In the genomic region with DNA sequence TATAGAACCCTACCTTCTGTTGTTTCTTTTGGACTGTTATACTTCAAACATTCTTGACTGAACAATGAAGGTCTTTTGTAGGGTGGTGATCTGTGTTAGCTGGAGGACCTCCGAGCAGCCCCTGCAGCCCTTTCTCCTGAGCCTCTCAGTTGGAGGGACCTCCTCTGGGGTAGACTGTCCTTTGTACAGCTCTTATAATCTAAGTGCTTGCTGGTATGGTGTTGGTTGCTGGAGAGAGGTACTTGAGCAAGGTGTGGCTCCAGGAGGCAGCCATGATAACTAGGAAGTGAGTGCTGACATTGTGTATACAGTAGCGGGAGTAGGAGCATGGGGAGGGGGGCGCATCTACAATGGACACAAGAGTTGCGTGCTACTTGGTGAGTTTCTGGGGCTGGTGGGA, we compare ENCODE assay signal across 25 mouse cellular contexts.
"Had no signal": no experiment of that assay in that cellular context is flagged by ENCODE, and none has a peak within 500 bp of the region (broad histone marks: within the 10 kb centered on the region; RNA-seq: fewer than 3 reads in every experiment).

No protein-coding gene starts in this region.

- H3K27me3 ChIP-seq: heart, embryonic 13.5 days; heart, embryonic 15.5 days; hindbrain, embryonic 13.5 days; hindbrain, embryonic 15.5 days; kidney, embryonic 15.5 days; limb, embryonic 12.5 days had no signal

- H3K4me2 ChIP-seq: heart, embryonic 11.5 days; heart, embryonic 13.5 days; heart, embryonic 15.5 days; hindbrain, embryonic 13.5 days; hindbrain, embryonic 15.5 days; kidney, embryonic 15.5 days; limb, embryonic 12.5 days had no signal

- H3K27ac ChIP-seq: heart, adult 2 months; heart, embryonic 13.5 days; heart, embryonic 15.5 days; hindbrain, embryonic 13.5 days; hindbrain, embryonic 15.5 days; hindbrain, postnatal 0 days; kidney, embryonic 15.5 days; kidney, postnatal 0 days; limb, embryonic 10.5 days; limb, embryonic 12.5 days had no signal

- H3K4me1 ChIP-seq: hindbrain, embryonic 15.5 days had no signal

- H3K36me3 ChIP-seq: heart, embryonic 13.5 days; heart, embryonic 15.5 days; hindbrain, embryonic 13.5 days; hindbrain, embryonic 15.5 days; kidney, embryonic 15.5 days had no signal

- DNase-seq: forebrain, postnatal 0 days; gastrocnemius, postnatal 14 days; gastrocnemius, postnatal 36 days; heart, adult 11 months; heart, adult 2 months; heart, postnatal 14 days; heart, postnatal 36 days; kidney, adult 11 months; kidney, adult 2 months; kidney, adult 9 months; kidney, postnatal 14 days; kidney, postnatal 36 days; layer of hippocampus, adult 9-11 months; layer of hippocampus, postnatal 36 days had no signal

- H3K9me3 ChIP-seq: heart, embryonic 13.5 days; heart, embryonic 15.5 days; hindbrain, embryonic 13.5 days; hindbrain, embryonic 15.5 days; kidney, embryonic 15.5 days; limb, embryonic 10.5 days; limb, embryonic 12.5 days had no signal

- H3K9ac ChIP-seq: forebrain, postnatal 0 days; heart, embryonic 13.5 days; heart, embryonic 15.5 days; hindbrain, embryonic 13.5 days; hindbrain, embryonic 15.5 days; kidney, embryonic 15.5 days; limb, embryonic 12.5 days had no signal

- H3K4me3 ChIP-seq: heart, adult 2 months; heart, embryonic 13.5 days; heart, embryonic 15.5 days; hindbrain, embryonic 13.5 days; hindbrain, embryonic 15.5 days; kidney, embryonic 15.5 days; limb, embryonic 10.5 days; limb, embryonic 12.5 days had no signal

- ATAC-seq: forebrain, postnatal 0 days; hindbrain, postnatal 0 days; intestine, embryonic 16.5 days had no signal
